Mouse (Mus musculus): ENCODE measurements at regions not wholly inside any gene's neighbourhood (a gene's known extent, or its start where the extent isn't known, plus 50 kb on each side); places are given as distances from the start of the nearest gene placed in this dataset.

GRCm38 (mm10) chr1:177605353-177605969 is 124.2 kb upstream of the 1700016C15Rik start:
- TF ChIP-seq CTCF (IDR thresholded peaks at IDR 0.05; ENCODE audit: insufficient read depth, low read length) (no peak), POLR2A (IDR thresholded peaks at IDR 0.05; ENCODE audit: borderline replicate concordance, extremely low read depth, low read depth, low read length) (no peak)

All from lung, adult 2 months (tissue).